Mouse (Mus musculus) stomach, postnatal 0 days (tissue): ENCODE results near the gene Speg. TPM values are rescaled to one million over a fixed set of nuclear protein-coding genes. Genes with fewer than 3 reads are reported as not detected.
A peak's percentile ranks its signal among the peaks of the same experiment; 100 is the strongest.

Source experiments
- ATAC-seq: fragments of 200-750 bp; cut with Nextera tagmentation; 2 replicates; pipeline ENCODE4 v1.8.0; 2017; ENCODE audit not compliant: low FRiP score, low TSS enrichment
- DNase-seq: peaks from one replicate; pipeline ENCODE4 v3.0.0-alpha.2; 2016; ENCODE audit warnings: low spot score
- H3K27ac ChIP-seq: fragments of 300-500 bp; sonication (generic); replicated peaks from 2 replicates; pipeline ENCODE4 v1.5.1; 2014; ENCODE audit warnings: mild to moderate bottlenecking, control low read depth
- H3K27me3 ChIP-seq: fragments of 300-500 bp; sonication (generic); 2 replicates; pipeline ENCODE4 v1.6.1; 2014; ENCODE audit warnings: low read length; ENCODE audit not compliant: control insufficient read depth, insufficient read depth
- H3K36me3 ChIP-seq: fragments of 300-500 bp; sonication (generic); 2 replicates; pipeline ENCODE4 v1.6.1; 2014; ENCODE audit warnings: low read length, mixed read lengths; ENCODE audit not compliant: control insufficient read depth, insufficient read depth
- H3K4me1 ChIP-seq: fragments of 300-500 bp; sonication (generic); replicated peaks from 2 replicates; pipeline ENCODE4 v1.6.1; 2014; ENCODE audit warnings: antibody characterized with exemption; ENCODE audit not compliant: control insufficient read depth, insufficient read depth
- H3K4me2 ChIP-seq: fragments of 300-500 bp; sonication (generic); replicated peaks from 2 replicates; pipeline ENCODE4 v1.6.1; 2014; ENCODE audit warnings: low read depth, mild to moderate bottlenecking, control low read depth, moderate library complexity
- H3K4me3 ChIP-seq: fragments of 300-500 bp; sonication (generic); 2 replicates; pipeline ENCODE4 v1.5.1; 2014; ENCODE audit warnings: low read depth, low read length, control low read depth
- H3K9ac ChIP-seq: fragments of 300-500 bp; sonication (generic); 2 replicates; pipeline ENCODE4 v1.6.1; 2014; ENCODE audit warnings: mild to moderate bottlenecking, low read length, control low read depth, mixed read lengths
- H3K9me3 ChIP-seq: fragments of 300-500 bp; sonication (generic); 2 replicates; pipeline ENCODE4 v1.6.1; 2016; ENCODE audit warnings: low read length; ENCODE audit not compliant: control insufficient read depth
- CTCF ChIP-seq: IDR thresholded peaks from 2 replicates; pipeline ENCODE4 v1.5.1; 2016; ENCODE audit warnings: antibody characterized with exemption, low read depth, mild to moderate bottlenecking, moderate library complexity
- EP300 ChIP-seq: optimal IDR thresholded peaks from 2 replicates; pipeline ENCODE3; 2016; ENCODE audit warnings: antibody characterized with exemption
- WGBS: fragments of 180-500 bp; shearing (Covaris S2); extraction: QIAGEN DNeasy Blood & Tissue Kit; methylation state at CpG from one replicate; pipeline ENCODE4 v1.1.7; 2014; 5-methylcytosine and 5-hydroxymethylcytosine counted together
- polyA plus RNA-seq: library from polyadenylated mRNA; unstranded; fragments of >200 nt; fragmentation: Nextera tagmentation; extraction: Ambion mirVana; gene quantifications from 2 replicates; pipeline ENCODE4 v1.2.1, GENCODE M21; 2015

Speg gene
- polyA plus RNA-seq, 1 experiment from 2014 or later = 30.0 TPM

GRCm38 (mm10) chr1:75379196-75379595, 4.1 kb downstream of the Speg start:
- TF ChIP-seq CTCF = no peak
- TF ChIP-seq EP300 = no peak
- no peak overlapping the region for H3K9ac ChIP-seq
- no peak overlapping the region for H3K4me3 ChIP-seq
- no peaks in the 10 kb centered on the region for H3K27me3 ChIP-seq
- no peak for ATAC-seq
- no peak overlapping the region for H3K27ac ChIP-seq
- H3K4me2 ChIP-seq = no peak overlapping the region
- H3K9me3 ChIP-seq = no peaks in the 10 kb centered on the region
- no peak for DNase-seq
- WGBS = 37% methylated on average over 2 of the region's 2 CpGs
- H3K4me1 ChIP-seq = 0 out of 2 replicates have a peak, but pooled peaks cover 4% of the 10 kb centered on the region
- no peaks in the 10 kb centered on the region for H3K36me3 ChIP-seq

GRCm38 (mm10) chr1:75379931-75380330, 4.8 kb downstream of the Speg start:
- H3K4me1 ChIP-seq = 0 out of 2 replicates have a peak, but pooled peaks cover 4% of the 10 kb centered on the region
- H3K9me3 ChIP-seq = no peaks in the 10 kb centered on the region
- ATAC-seq (no peak), DNase-seq (no peak)
- H3K4me2 ChIP-seq = no peak overlapping the region
- no peak overlapping the region for H3K27ac ChIP-seq
- no peak overlapping the region for H3K4me3 ChIP-seq
- no peaks in the 10 kb centered on the region for H3K36me3 ChIP-seq
- no peaks in the 10 kb centered on the region for H3K27me3 ChIP-seq
- TF ChIP-seq CTCF (no peak), EP300 (no peak)
- H3K9ac ChIP-seq = no peak overlapping the region
- 71% methylated on average over 8 of the region's 8 CpGs for WGBS

DNA sequence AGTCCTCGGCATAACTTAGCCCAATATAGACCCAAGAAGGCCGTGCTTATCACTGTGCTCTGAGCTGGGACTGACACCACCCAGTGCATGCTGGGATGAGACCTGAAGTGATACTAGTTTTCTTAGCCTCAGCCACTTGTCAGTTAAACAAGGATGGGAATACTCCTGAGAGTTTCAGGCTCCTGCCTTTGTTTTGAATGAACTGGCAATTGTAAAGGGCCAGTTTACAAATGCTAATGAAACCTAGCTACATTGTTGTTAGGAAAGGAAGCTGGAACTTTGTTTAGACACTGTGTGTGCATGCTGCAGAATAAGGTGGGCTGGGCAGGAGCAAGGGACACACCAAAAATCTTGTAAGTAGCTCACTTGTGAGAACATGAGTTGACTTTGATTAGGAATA, 5.9 kb downstream of the Speg start:
- no peak overlapping the region for H3K4me3 ChIP-seq
- ATAC-seq = no peak
- H3K9ac ChIP-seq = no peak overlapping the region
- H3K4me2 ChIP-seq = no peak overlapping the region
- no peak for TF ChIP-seq EP300
- no peak for TF ChIP-seq CTCF
- no peaks in the 10 kb centered on the region for H3K36me3 ChIP-seq
- no peaks in the 10 kb centered on the region for H3K9me3 ChIP-seq
- 67% methylated on average over 2 of the region's 2 CpGs for WGBS
- 0 out of 2 replicates have a peak, but pooled peaks cover 2% of the 10 kb centered on the region for H3K4me1 ChIP-seq
- no peak overlapping the region for H3K27ac ChIP-seq
- H3K27me3 ChIP-seq = no peaks in the 10 kb centered on the region
- DNase-seq = no peak

GRCm38 (mm10) chr1:75381482-75382355, 6.6 kb downstream of the Speg start:
- H3K27me3 ChIP-seq = no peaks in the 10 kb centered on the region
- DNase-seq = peak; percentile 66

GRCm38 (mm10) chr1:75382356-75383071, 7.4 kb downstream of the Speg start:
- Histone ChIP-seq H3K9ac (peak overlapping the region; percentile 69), H3K27ac (peak overlapping the region; percentile 70), H3K4me2 (peak overlapping the region; percentile 82), H3K9me3 (no peaks in the 10 kb centered on the region), H3K4me3 (peak overlapping the region; percentile 55), H3K36me3 (no peaks in the 10 kb centered on the region), H3K4me1 (0 out of 2 replicates have a peak, but pooled peaks cover 2% of the 10 kb centered on the region), H3K27me3 (no peaks in the 10 kb centered on the region)
- no peak for ATAC-seq
- no peak for DNase-seq
- 3% methylated on average over 22 of the region's 28 CpGs for WGBS
- TF ChIP-seq EP300 = no peak
- no peak for TF ChIP-seq CTCF

More at GRCm38 (mm10) chr1:75381482-75382355, 6.6 kb downstream of the Speg start:
- TF ChIP-seq EP300 (no peak), CTCF (peak; percentile 10; the same call in 1 of the 2 replicates)
- no peaks in the 10 kb centered on the region for H3K36me3 ChIP-seq
- 6% methylated on average over 25 of the region's 60 CpGs for WGBS
- H3K9ac ChIP-seq = peak overlapping the region; percentile 69
- no peaks in the 10 kb centered on the region for H3K9me3 ChIP-seq
- peak overlapping the region; percentile 82 for H3K4me2 ChIP-seq
- peak overlapping the region; percentile 55 for H3K4me3 ChIP-seq
- 0 out of 2 replicates have a peak, but pooled peaks cover 2% of the 10 kb centered on the region for H3K4me1 ChIP-seq
- H3K27ac ChIP-seq = peak overlapping the region; percentile 70
- ATAC-seq = peak; percentile 33
